Mouse (Mus musculus): ENCODE measurements around the gene Zic4. TPM values are rescaled to one million over a fixed set of nuclear protein-coding genes. Genes with fewer than 3 reads are reported as not detected.

Zic4 gene
- polyA plus RNA-seq, 1 experiment from 2014 or later = not detected

GRCm38 (mm10) chr9:91364971-91365501, 2.8 kb downstream of the Zic4 start:
- Histone ChIP-seq H3K4me1 (replicated peaks) (peaks cover 13% of the 10 kb centered on the region; the same call in 1 of the 2 replicates), H3K9me3 (replicated peaks) (no peaks in the 10 kb centered on the region), H3K27ac (no peak overlapping the region), H3K9ac (no peak overlapping the region), H3K4me3 (replicated peaks) (peak overlapping the region; percentile 28; the same call in 1 of the 2 replicates), H3K36me3 (no peaks in the 10 kb centered on the region), H3K27me3 (peaks cover 99% of the 10 kb centered on the region), H3K4me2 (peak overlapping the region; percentile 32)
- ATAC-seq (ENCODE audit: low read depth) = no peak
- no peak for DNase-seq
- under 1% methylated on average over 34 of the region's 42 CpGs for WGBS (ENCODE audit: insufficient replicate concordance)

GRCm38 (mm10) chr9:91365664-91366063, 3.5 kb downstream of the Zic4 start, which contains the start of gene Zic1:
Zic1 (minus strand) TSS chr9:91365810.
- 0% methylated on average over 13 of the region's 33 CpGs for WGBS (ENCODE audit: insufficient replicate concordance)
- peaks cover 13% of the 10 kb centered on the region; the same call in 1 of the 2 replicates for H3K4me1 ChIP-seq (replicated peaks)
- H3K9me3 ChIP-seq (replicated peaks) = no peaks in the 10 kb centered on the region
- peak within 1 kb of the TSS; percentile 32 for H3K4me2 ChIP-seq
- peak within 1 kb of the TSS; percentile 28 for H3K4me3 ChIP-seq (replicated peaks)
- DNase-seq (no peak), ATAC-seq (ENCODE audit: low read depth) (no peak)
- H3K9ac ChIP-seq = no peak within 1 kb of the TSS
- H3K27me3 ChIP-seq = peaks cover 100% of the 10 kb centered on the region
- H3K27ac ChIP-seq = no peak within 1 kb of the TSS
- H3K36me3 ChIP-seq = no peaks in the 10 kb centered on the region

GRCm38 (mm10) chr9:91366226-91366998, 4.2 kb downstream of the Zic4 start:
- H3K27me3 ChIP-seq = peaks cover 100% of the 10 kb centered on the region
- no peak overlapping the region for H3K9ac ChIP-seq
- no peak overlapping the region for H3K4me2 ChIP-seq
- no peak overlapping the region for H3K4me3 ChIP-seq (replicated peaks)
- H3K9me3 ChIP-seq (replicated peaks) = no peaks in the 10 kb centered on the region
- H3K4me1 ChIP-seq (replicated peaks) = peaks cover 13% of the 10 kb centered on the region; the same call in 1 of the 2 replicates
- H3K36me3 ChIP-seq = no peaks in the 10 kb centered on the region
- DNase-seq = no peak
- H3K27ac ChIP-seq = no peak overlapping the region
- no peak for ATAC-seq (ENCODE audit: low read depth)
- WGBS (ENCODE audit: insufficient replicate concordance) = 2% methylated on average over 16 of the region's 18 CpGs

- Histone ChIP-seq H3K9ac (no peak overlapping the region), H3K36me3 (no peaks in the 10 kb centered on the region), H3K9me3 (replicated peaks) (no peaks in the 10 kb centered on the region), H3K27ac (no peak overlapping the region), H3K4me2 (no peak overlapping the region), H3K4me3 (replicated peaks) (no peak overlapping the region), H3K4me1 (replicated peaks) (peaks cover 10% of the 10 kb centered on the region; the same call in 1 of the 2 replicates), H3K27me3 (peaks cover 100% of the 10 kb centered on the region)
- WGBS (ENCODE audit: insufficient replicate concordance) = 3% methylated on average over 30 of the region's 30 CpGs
- ATAC-seq (ENCODE audit: low read depth) (no peak), DNase-seq (no peak)
Observed at GRCm38 (mm10) chr9:91366999-91367811, 5.0 kb downstream of the Zic4 start.

- no peaks in the 10 kb centered on the region for H3K9me3 ChIP-seq (replicated peaks)
- no peak overlapping the region for H3K4me2 ChIP-seq
- WGBS (ENCODE audit: insufficient replicate concordance) = 0% methylated on average over 3 of the region's 3 CpGs
- peaks cover 10% of the 10 kb centered on the region; the same call in 1 of the 2 replicates for H3K4me1 ChIP-seq (replicated peaks)
- no peak for DNase-seq
- H3K27ac ChIP-seq = no peak overlapping the region
- H3K9ac ChIP-seq = no peak overlapping the region
- no peaks in the 10 kb centered on the region for H3K36me3 ChIP-seq
- no peak overlapping the region for H3K4me3 ChIP-seq (replicated peaks)
- ATAC-seq (ENCODE audit: low read depth) = no peak
- H3K27me3 ChIP-seq = peaks cover 99% of the 10 kb centered on the region
Observed at GRCm38 (mm10) chr9:91368150-91368549, 5.9 kb downstream of the Zic4 start.

GRCm38 (mm10) chr9:91368946-91369292, 6.7 kb downstream of the Zic4 start:
- no peak for DNase-seq
- H3K27ac ChIP-seq = no peak overlapping the region

GRCm38 (mm10) chr9:91369293-91369991, 7.2 kb downstream of the Zic4 start:
- H3K4me1 ChIP-seq (replicated peaks) = peaks cover 8% of the 10 kb centered on the region; the same call in 1 of the 2 replicates
- H3K9ac ChIP-seq = no peak overlapping the region
- ATAC-seq (ENCODE audit: low read depth) = no peak
- no peaks in the 10 kb centered on the region for H3K36me3 ChIP-seq
- no peak overlapping the region for H3K4me2 ChIP-seq
- peaks cover 95% of the 10 kb centered on the region for H3K27me3 ChIP-seq
- WGBS (ENCODE audit: insufficient replicate concordance) = 3% methylated on average over 25 of the region's 26 CpGs
- H3K4me3 ChIP-seq (replicated peaks) = no peak overlapping the region
- no peak for DNase-seq
- H3K9me3 ChIP-seq (replicated peaks) = no peaks in the 10 kb centered on the region
- H3K27ac ChIP-seq = no peak overlapping the region

More at GRCm38 (mm10) chr9:91368946-91369292, 6.7 kb downstream of the Zic4 start:
- Histone ChIP-seq H3K4me1 (replicated peaks) (peaks cover 10% of the 10 kb centered on the region; the same call in 1 of the 2 replicates), H3K9ac (no peak overlapping the region), H3K4me2 (no peak overlapping the region), H3K27me3 (peaks cover 95% of the 10 kb centered on the region), H3K4me3 (replicated peaks) (no peak overlapping the region), H3K36me3 (no peaks in the 10 kb centered on the region), H3K9me3 (replicated peaks) (no peaks in the 10 kb centered on the region)
- no peak for ATAC-seq (ENCODE audit: low read depth)
- 6% methylated on average over 13 of the region's 13 CpGs for WGBS (ENCODE audit: insufficient replicate concordance)

GRCm38 (mm10) chr9:91370191-91370708, 8.0 kb downstream of the Zic4 start:
- no peak overlapping the region for H3K4me3 ChIP-seq (replicated peaks)
- no peak overlapping the region for H3K9ac ChIP-seq
- H3K36me3 ChIP-seq = no peaks in the 10 kb centered on the region
- H3K4me1 ChIP-seq (replicated peaks) = no peaks in the 10 kb centered on the region; the same call in 1 of the 2 replicates
- H3K4me2 ChIP-seq = no peak overlapping the region
- DNase-seq = no peak
- WGBS (ENCODE audit: insufficient replicate concordance) = 11% methylated on average over 6 of the region's 6 CpGs
- H3K9me3 ChIP-seq (replicated peaks) = no peaks in the 10 kb centered on the region
- H3K27ac ChIP-seq = no peak overlapping the region
- no peak for ATAC-seq (ENCODE audit: low read depth)
- H3K27me3 ChIP-seq = peaks cover 94% of the 10 kb centered on the region

GRCm38 (mm10) chr9:91371011-91371410, 8.8 kb downstream of the Zic4 start:
- Histone ChIP-seq H3K36me3 (no peaks in the 10 kb centered on the region), H3K4me1 (replicated peaks) (no peaks in the 10 kb centered on the region), H3K27me3 (peaks cover 94% of the 10 kb centered on the region), H3K4me2 (no peak overlapping the region), H3K4me3 (replicated peaks) (no peak overlapping the region), H3K27ac (no peak overlapping the region), H3K9me3 (replicated peaks) (no peaks in the 10 kb centered on the region), H3K9ac (no peak overlapping the region)
- DNase-seq (no peak), ATAC-seq (ENCODE audit: low read depth) (no peak)

- ATAC-seq (ENCODE audit: low read depth) (no peak), DNase-seq (no peak)
- Histone ChIP-seq H3K36me3 (no peaks in the 10 kb centered on the region), H3K27ac (no peak overlapping the region), H3K9me3 (replicated peaks) (no peaks in the 10 kb centered on the region), H3K4me1 (replicated peaks) (no peaks in the 10 kb centered on the region), H3K27me3 (peaks cover 94% of the 10 kb centered on the region), H3K4me2 (no peak overlapping the region), H3K4me3 (replicated peaks) (no peak overlapping the region), H3K9ac (no peak overlapping the region)
- 18% methylated on average over 4 of the region's 4 CpGs for WGBS (ENCODE audit: insufficient replicate concordance)
Observed at GRCm38 (mm10) chr9:91371608-91372007, 9.4 kb downstream of the Zic4 start.
